Mouse (Mus musculus): ENCODE data around the gene Foxo1. TPM values are rescaled to one million over a fixed set of nuclear protein-coding genes. Genes with fewer than 3 reads are reported as not detected.

The Foxo1 gene
- polyA plus RNA-seq, 1 experiment from 2014 or later: 2.2 TPM

DNA sequence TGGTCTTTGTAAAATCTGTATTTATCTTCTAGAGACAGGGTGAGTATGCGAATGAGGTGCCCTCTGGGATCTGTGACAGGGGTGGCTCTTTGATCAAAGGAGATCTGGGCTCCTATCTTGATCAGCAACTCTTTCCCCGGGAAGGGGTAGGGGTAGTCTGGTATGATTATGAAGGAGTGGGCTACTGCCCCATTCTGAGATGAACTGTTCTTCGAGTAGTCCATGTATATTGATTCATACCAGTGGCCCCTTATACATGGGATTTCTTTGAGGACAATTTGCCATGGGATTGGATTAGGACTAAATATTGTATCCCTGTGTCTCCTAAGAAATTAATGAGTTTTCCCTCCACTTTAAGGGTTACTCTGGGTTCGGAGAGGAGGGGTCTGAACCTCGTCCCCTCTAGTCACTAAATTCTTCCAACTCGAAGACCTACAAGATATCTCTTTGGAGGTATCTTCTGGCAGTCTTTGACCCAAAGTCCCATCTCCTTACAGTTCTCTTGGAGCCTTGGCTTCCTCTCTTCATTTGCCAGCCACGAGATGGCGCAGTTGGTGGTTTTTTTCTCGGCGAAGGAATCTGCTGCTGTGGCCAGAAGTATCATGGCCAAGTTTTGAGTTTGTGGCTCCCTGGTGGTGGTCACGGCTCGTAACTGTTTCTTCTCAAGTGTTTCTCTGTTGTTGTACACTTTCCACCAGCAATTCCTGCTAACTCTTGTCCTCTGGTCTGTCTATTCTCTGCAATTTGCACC is 24.7 kb upstream of the Foxo1 start:
- Histone ChIP-seq H3K27ac (ENCODE audit: low read length) (no peak overlapping the region), H3K36me3 (ENCODE audit: control insufficient read depth, insufficient read depth) (no peaks in the 10 kb centered on the region), H3K27me3 (ENCODE audit: control insufficient read depth, insufficient read depth, low read depth, low read length) (no peaks in the 10 kb centered on the region), H3K4me2 (ENCODE audit: low read depth, low read length) (no peak overlapping the region), H3K4me1 (ENCODE audit: control insufficient read depth, low read depth, low read length) (no peaks in the 10 kb centered on the region), H3K9ac (ENCODE audit: low read depth, low read length) (no peak overlapping the region), H3K4me3 (ENCODE audit: low read depth, low read length) (no peak overlapping the region), H3K9me3 (replicated peaks; ENCODE audit: control insufficient read depth, low read length) (no peaks in the 10 kb centered on the region)
- no peak for ATAC-seq (ENCODE audit: low read depth)
- 26% methylated on average over 12 of the region's 12 CpGs for WGBS (ENCODE audit: insufficient replicate concordance)

DNA sequence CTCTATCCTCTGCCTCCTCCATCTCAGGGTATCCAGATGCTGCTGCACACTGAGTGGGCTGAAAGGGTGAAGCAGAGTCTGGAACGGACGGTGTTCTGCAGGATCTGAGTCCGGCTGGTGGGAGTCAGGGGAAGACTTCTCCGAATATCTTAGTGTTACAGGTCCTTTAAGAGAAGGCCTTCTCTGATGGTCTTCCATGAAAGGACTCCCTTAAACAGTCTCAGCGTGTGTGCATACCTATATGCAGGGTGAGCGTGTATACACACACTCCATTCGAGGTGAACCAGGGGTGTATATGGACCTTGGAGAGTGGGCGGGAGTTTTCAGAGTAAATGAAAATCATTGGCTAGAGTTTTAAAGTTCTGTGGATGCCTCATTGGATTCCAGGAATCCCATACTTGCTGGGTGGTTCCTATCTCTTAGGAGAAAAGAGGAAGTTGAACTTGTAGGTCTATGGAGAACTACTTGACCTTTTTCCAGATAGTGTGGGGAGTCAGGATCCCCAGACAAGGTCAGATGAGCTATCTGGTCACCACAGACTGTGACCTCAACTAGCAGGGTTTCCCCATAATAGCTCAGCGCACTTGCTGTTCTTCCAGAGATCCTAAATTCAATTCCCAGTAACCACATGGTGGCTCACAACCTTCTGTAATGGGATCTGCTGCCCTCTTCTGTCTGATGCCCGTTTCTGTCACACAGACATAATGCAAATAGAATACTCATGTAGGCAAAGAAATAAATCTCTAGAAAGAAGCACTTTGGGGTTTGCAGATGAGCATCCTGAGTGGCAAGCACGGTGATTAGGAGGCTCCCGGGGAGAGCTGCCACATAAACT is 21.9 kb upstream of the Foxo1 start:
- H3K9me3 ChIP-seq (replicated peaks; ENCODE audit: control insufficient read depth, low read length): no peaks in the 10 kb centered on the region
- no peaks in the 10 kb centered on the region for H3K4me1 ChIP-seq (ENCODE audit: control insufficient read depth, low read depth, low read length)
- no peak overlapping the region for H3K4me2 ChIP-seq (ENCODE audit: low read depth, low read length)
- no peak overlapping the region for H3K4me3 ChIP-seq (ENCODE audit: low read depth, low read length)
- 61% methylated on average over 12 of the region's 12 CpGs for WGBS (ENCODE audit: insufficient replicate concordance)
- no peak overlapping the region for H3K9ac ChIP-seq (ENCODE audit: low read depth, low read length)
- H3K36me3 ChIP-seq (ENCODE audit: control insufficient read depth, insufficient read depth): no peaks in the 10 kb centered on the region
- no peaks in the 10 kb centered on the region for H3K27me3 ChIP-seq (ENCODE audit: control insufficient read depth, insufficient read depth, low read depth, low read length)
- H3K27ac ChIP-seq (ENCODE audit: low read length): no peak overlapping the region
- ATAC-seq (ENCODE audit: low read depth): no peak

- Histone ChIP-seq H3K27ac (ENCODE audit: low read length) (no peak overlapping the region), H3K4me3 (ENCODE audit: low read depth, low read length) (no peak overlapping the region), H3K9ac (ENCODE audit: low read depth, low read length) (no peak overlapping the region), H3K9me3 (replicated peaks; ENCODE audit: control insufficient read depth, low read length) (no peaks in the 10 kb centered on the region), H3K4me2 (ENCODE audit: low read depth, low read length) (no peak overlapping the region), H3K27me3 (ENCODE audit: control insufficient read depth, insufficient read depth, low read depth, low read length) (no peaks in the 10 kb centered on the region), H3K36me3 (ENCODE audit: control insufficient read depth, insufficient read depth) (no peaks in the 10 kb centered on the region), H3K4me1 (ENCODE audit: control insufficient read depth, low read depth, low read length) (no peaks in the 10 kb centered on the region)
- 7% methylated on average over 1 of the region's 1 CpGs for whole genome bisulfite sequencing (ENCODE audit: insufficient replicate concordance)
- no peak for ATAC-seq (ENCODE audit: low read depth)
Observed at GRCm38 (mm10) chr3:52251184-52251583, 17.0 kb upstream of the Foxo1 start.

- no peak overlapping the region for H3K4me3 ChIP-seq (ENCODE audit: low read depth, low read length)
Observed at GRCm38 (mm10) chr3:52253656-52254461, 14.3 kb upstream of the Foxo1 start.

DNA sequence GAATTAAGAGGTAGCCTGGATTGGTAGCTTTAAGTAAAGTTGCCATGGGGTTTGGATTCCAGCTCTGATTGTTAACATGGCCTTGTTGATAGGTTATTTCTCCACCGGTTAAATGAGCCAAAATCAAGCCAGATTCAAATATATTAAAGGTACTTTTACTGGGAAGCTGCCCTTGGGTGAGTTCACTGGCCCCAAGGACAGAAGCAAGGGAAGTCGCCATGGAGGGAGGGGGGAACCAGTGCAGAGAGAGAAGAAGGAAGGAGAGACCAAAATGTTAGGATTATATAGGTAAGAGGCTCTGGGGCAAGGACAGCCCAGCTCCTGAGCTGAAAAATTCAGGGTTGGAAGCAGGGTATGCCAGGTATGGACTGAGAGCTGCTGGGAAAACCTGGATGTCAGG is 13.6 kb upstream of the Foxo1 start:
- H3K9ac ChIP-seq (ENCODE audit: low read depth, low read length): no peak overlapping the region
- no peak overlapping the region for H3K4me3 ChIP-seq (ENCODE audit: low read depth, low read length)
- no peak overlapping the region for H3K4me2 ChIP-seq (ENCODE audit: low read depth, low read length)
- H3K27me3 ChIP-seq (ENCODE audit: control insufficient read depth, insufficient read depth, low read depth, low read length): no peaks in the 10 kb centered on the region
- WGBS (ENCODE audit: insufficient replicate concordance): 16% methylated on average over 2 of the region's 2 CpGs
- no peak overlapping the region for H3K27ac ChIP-seq (ENCODE audit: low read length)
- no peaks in the 10 kb centered on the region for H3K36me3 ChIP-seq (ENCODE audit: control insufficient read depth, insufficient read depth)
- ATAC-seq (ENCODE audit: low read depth): no peak
- no peaks in the 10 kb centered on the region for H3K9me3 ChIP-seq (replicated peaks; ENCODE audit: control insufficient read depth, low read length)
- no peaks in the 10 kb centered on the region; the same call in 1 of the 2 replicates for H3K4me1 ChIP-seq (ENCODE audit: control insufficient read depth, low read depth, low read length)

More at GRCm38 (mm10) chr3:52253656-52254461, 14.3 kb upstream of the Foxo1 start:
- Histone ChIP-seq H3K4me2 (ENCODE audit: low read depth, low read length) (no peak overlapping the region), H3K36me3 (ENCODE audit: control insufficient read depth, insufficient read depth) (no peaks in the 10 kb centered on the region), H3K27ac (ENCODE audit: low read length) (no peak overlapping the region), H3K9ac (ENCODE audit: low read depth, low read length) (no peak overlapping the region), H3K27me3 (ENCODE audit: control insufficient read depth, insufficient read depth, low read depth, low read length) (no peaks in the 10 kb centered on the region), H3K4me1 (ENCODE audit: control insufficient read depth, low read depth, low read length) (no peaks in the 10 kb centered on the region; the same call in 1 of the 2 replicates), H3K9me3 (replicated peaks; ENCODE audit: control insufficient read depth, low read length) (no peaks in the 10 kb centered on the region)
- 20% methylated on average over 14 of the region's 14 CpGs for WGBS (ENCODE audit: insufficient replicate concordance)
- no peak for ATAC-seq (ENCODE audit: low read depth)

DNA sequence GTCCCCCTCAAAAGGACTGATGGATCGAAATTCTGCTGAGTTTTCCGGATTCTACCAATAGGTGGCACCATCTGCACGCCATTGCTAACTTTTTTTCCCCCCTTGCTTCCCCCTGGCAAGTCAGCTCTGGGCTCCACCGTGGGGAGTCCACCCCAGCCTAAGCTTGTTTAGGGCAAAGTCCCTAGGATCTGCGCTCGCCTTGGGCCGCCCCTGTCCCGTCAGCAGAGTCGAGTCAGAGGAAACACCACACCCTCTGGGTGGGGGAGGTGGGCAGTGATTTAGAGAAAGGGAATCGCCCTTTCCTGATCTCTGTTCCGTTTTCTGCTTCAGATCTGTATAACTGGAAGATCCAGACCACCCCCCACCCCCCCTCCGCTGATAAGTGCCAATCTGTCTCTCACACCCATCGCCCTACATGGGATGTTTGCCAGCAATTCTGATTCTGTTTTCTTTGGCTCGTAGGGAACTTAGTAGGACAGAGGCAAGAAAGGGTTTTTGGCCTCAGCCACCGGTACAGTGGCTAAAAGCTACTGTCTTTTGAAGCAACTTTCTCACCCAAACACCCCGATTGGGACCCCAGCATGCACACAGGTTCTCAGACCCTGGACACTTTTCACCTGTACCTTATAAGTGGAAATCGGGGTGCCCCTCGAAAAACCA is 10.2 kb upstream of the Foxo1 start:
- no peak overlapping the region; the same call in 1 of the 2 replicates for H3K9ac ChIP-seq (ENCODE audit: low read depth, low read length)
- no peaks in the 10 kb centered on the region for H3K36me3 ChIP-seq (ENCODE audit: control insufficient read depth, insufficient read depth)

DNA sequence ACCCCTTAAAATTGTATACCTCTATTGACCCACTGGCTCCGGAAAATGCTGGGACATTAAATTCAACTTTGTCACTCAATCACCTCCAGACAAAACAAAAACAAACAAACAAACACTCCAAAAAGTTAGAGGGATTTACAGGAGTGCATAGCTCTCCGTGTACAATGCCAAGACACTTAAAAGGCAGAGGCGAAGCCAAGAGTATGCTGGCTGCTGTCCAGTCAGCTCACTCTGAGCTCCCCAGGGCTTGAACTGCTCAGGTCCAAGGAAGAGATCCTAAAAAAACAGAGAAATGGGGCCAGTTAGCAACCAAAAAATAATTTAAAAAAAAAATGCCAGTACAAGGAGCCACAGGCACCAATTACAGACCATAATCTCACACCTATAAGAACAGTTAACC is 9.6 kb upstream of the Foxo1 start:
- H3K4me1 ChIP-seq (ENCODE audit: control insufficient read depth, low read depth, low read length): no peaks in the 10 kb centered on the region; the same call in 1 of the 2 replicates
- no peak overlapping the region for H3K27ac ChIP-seq (ENCODE audit: low read length)
- no peak overlapping the region for H3K4me2 ChIP-seq (ENCODE audit: low read depth, low read length)
- 36% methylated on average over 3 of the region's 3 CpGs for WGBS (ENCODE audit: insufficient replicate concordance)
- H3K9ac ChIP-seq (ENCODE audit: low read depth, low read length): no peak overlapping the region
- H3K9me3 ChIP-seq (replicated peaks; ENCODE audit: control insufficient read depth, low read length): no peaks in the 10 kb centered on the region
- ATAC-seq (ENCODE audit: low read depth): no peak
- no peaks in the 10 kb centered on the region for H3K36me3 ChIP-seq (ENCODE audit: control insufficient read depth, insufficient read depth)
- no peak overlapping the region for H3K4me3 ChIP-seq (ENCODE audit: low read depth, low read length)
- H3K27me3 ChIP-seq (ENCODE audit: control insufficient read depth, insufficient read depth, low read depth, low read length): no peaks in the 10 kb centered on the region

More for the DNA sequence above, 10.2 kb upstream of the Foxo1 start:
- Histone ChIP-seq H3K27ac (ENCODE audit: low read length) (no peak overlapping the region), H3K9me3 (replicated peaks; ENCODE audit: control insufficient read depth, low read length) (no peaks in the 10 kb centered on the region), H3K4me3 (ENCODE audit: low read depth, low read length) (peak overlapping the region; percentile 31; the same call in 1 of the 2 replicates), H3K4me1 (ENCODE audit: control insufficient read depth, low read depth, low read length) (no peaks in the 10 kb centered on the region; the same call in 1 of the 2 replicates), H3K4me2 (ENCODE audit: low read depth, low read length) (peak overlapping the region; percentile 47), H3K27me3 (ENCODE audit: control insufficient read depth, insufficient read depth, low read depth, low read length) (no peaks in the 10 kb centered on the region)
- WGBS (ENCODE audit: insufficient replicate concordance): 12% methylated on average over 18 of the region's 18 CpGs
- ATAC-seq (ENCODE audit: low read depth): no peak

DNA sequence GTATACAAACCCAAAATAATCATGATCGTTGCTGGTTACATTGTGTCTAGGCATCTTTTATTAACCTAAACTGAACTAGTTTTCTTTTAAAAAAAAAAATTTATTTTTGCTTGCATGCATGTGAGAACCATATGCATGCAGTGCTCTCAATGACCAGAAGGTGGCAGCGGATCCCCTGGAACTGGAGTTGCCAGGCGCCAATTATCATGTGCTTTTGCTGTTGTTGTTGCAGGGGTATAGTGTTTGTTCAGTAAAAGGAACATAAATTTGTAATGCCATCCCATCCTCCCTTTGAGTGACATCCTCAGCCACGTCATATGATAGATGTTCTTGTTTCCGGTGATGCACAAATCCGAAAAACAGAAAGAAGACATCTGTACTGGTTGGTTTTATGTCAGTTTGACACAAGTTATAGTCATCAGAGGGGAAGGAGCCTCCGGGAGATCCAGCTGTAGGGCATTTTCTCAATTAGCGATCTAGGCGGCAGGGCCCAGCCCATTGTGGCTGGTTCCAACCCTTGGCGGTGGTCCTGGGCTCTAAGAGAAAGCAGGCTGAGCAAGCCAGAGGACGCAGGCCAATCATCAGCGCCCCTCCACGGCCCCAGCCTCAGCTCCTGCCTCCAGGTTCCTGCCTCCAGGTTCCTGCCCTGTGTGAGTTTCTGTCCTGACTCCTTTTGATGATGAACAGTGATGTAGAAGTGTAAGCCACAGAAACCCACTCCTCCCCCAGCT is 5.5 kb upstream of the Foxo1 start:
- Histone ChIP-seq H3K9ac (ENCODE audit: low read depth, low read length) (no peak overlapping the region), H3K36me3 (ENCODE audit: control insufficient read depth, insufficient read depth) (no peaks in the 10 kb centered on the region), H3K4me1 (ENCODE audit: control insufficient read depth, low read depth, low read length) (peaks cover 6% of the 10 kb centered on the region), H3K9me3 (replicated peaks; ENCODE audit: control insufficient read depth, low read length) (no peaks in the 10 kb centered on the region), H3K27ac (ENCODE audit: low read length) (no peak overlapping the region), H3K4me3 (ENCODE audit: low read depth, low read length) (no peak overlapping the region), H3K27me3 (ENCODE audit: control insufficient read depth, insufficient read depth, low read depth, low read length) (peaks cover 7% of the 10 kb centered on the region), H3K4me2 (ENCODE audit: low read depth, low read length) (no peak overlapping the region)
- ATAC-seq (ENCODE audit: low read depth): no peak
- 39% methylated on average over 13 of the region's 13 CpGs for WGBS (ENCODE audit: insufficient replicate concordance)

Measured in liver, embryonic 16.5 days (tissue).